Mouse (Mus musculus): ENCODE measurements around the gene Tcaf3.

- TF ChIP-seq CTCF (IDR thresholded peaks at IDR 0.05; ENCODE audit: low read depth, low read length) (peak; percentile 74), POLR2A (IDR thresholded peaks at IDR 0.05; ENCODE audit: borderline replicate concordance, low read depth, low read length) (no peak)
These were observed 14.0 kb downstream of the Tcaf3 start for GRCm38 (mm10) chr6:42583488-42583872.
